Mouse (Mus musculus) kidney, postnatal 14 days (tissue): ENCODE results near the gene Rbms1.

Experiments
- DNase-seq: peaks from one replicate; pipeline ENCODE4 v3.0.0; 2022; ENCODE audit warnings: mixed read lengths

Gene Rbms1

GRCm38 (mm10) chr2:60914524-60915280, 48.3 kb downstream of the Rbms1 start:
- DNase-seq: no peak

GRCm38 (mm10) chr2:60913281-60913680, 49.7 kb downstream of the Rbms1 start:
- no peak for DNase-seq

- no peak for DNase-seq
These were observed 51.3 kb downstream of the Rbms1 start for GRCm38 (mm10) chr2:60911716-60912115.

GRCm38 (mm10) chr2:60910820-60911219, 52.2 kb downstream of the Rbms1 start:
- DNase-seq: peak; percentile 75

- no peak for DNase-seq
These were observed 54.4 kb downstream of the Rbms1 start for GRCm38 (mm10) chr2:60908551-60908950.

- DNase-seq: no peak
These were observed 54.9 kb downstream of the Rbms1 start for GRCm38 (mm10) chr2:60908116-60908515.

GRCm38 (mm10) chr2:60905283-60905682, 57.7 kb downstream of the Rbms1 start:
- no peak for DNase-seq

GRCm38 (mm10) chr2:60904141-60904540, 58.9 kb downstream of the Rbms1 start:
- DNase-seq: no peak

- no peak for DNase-seq
These were observed 59.5 kb downstream of the Rbms1 start for GRCm38 (mm10) chr2:60903535-60903934.

- DNase-seq: no peak
These were observed 60.4 kb downstream of the Rbms1 start for GRCm38 (mm10) chr2:60902446-60903137.

GRCm38 (mm10) chr2:60901511-60901951, 61.5 kb downstream of the Rbms1 start:
- DNase-seq: peak; percentile 62

GRCm38 (mm10) chr2:60901013-60901412, 62.0 kb downstream of the Rbms1 start:
- DNase-seq: no peak

- DNase-seq: peak; percentile 57
These were observed 70.0 kb downstream of the Rbms1 start for GRCm38 (mm10) chr2:60893042-60893441.

GRCm38 (mm10) chr2:60883931-60884330, 79.1 kb downstream of the Rbms1 start:
- peak; percentile 41 for DNase-seq

GRCm38 (mm10) chr2:60883043-60883365, 80.0 kb downstream of the Rbms1 start:
- DNase-seq: no peak

- no peak for DNase-seq
These were observed 80.6 kb downstream of the Rbms1 start for GRCm38 (mm10) chr2:60882202-60883042.

- DNase-seq: no peak
These were observed 81.4 kb downstream of the Rbms1 start for GRCm38 (mm10) chr2:60881571-60882041.

- peak; percentile 87 for DNase-seq
These were observed 82.0 kb downstream of the Rbms1 start for GRCm38 (mm10) chr2:60880789-60881570.

- no peak for DNase-seq
These were observed 82.8 kb downstream of the Rbms1 start for GRCm38 (mm10) chr2:60879966-60880788.

GRCm38 (mm10) chr2:60879141-60879818, 83.7 kb downstream of the Rbms1 start:
- DNase-seq: no peak
